Mouse (Mus musculus): ENCODE data around the gene Lef1. TPM values are rescaled to one million over a fixed set of nuclear protein-coding genes. Genes with fewer than 3 reads are reported as not detected.
A peak's percentile ranks its signal among the peaks of the same experiment; 100 is the strongest.

The Lef1 gene
- polyA plus RNA-seq, 1 experiment: not detected

DNA sequence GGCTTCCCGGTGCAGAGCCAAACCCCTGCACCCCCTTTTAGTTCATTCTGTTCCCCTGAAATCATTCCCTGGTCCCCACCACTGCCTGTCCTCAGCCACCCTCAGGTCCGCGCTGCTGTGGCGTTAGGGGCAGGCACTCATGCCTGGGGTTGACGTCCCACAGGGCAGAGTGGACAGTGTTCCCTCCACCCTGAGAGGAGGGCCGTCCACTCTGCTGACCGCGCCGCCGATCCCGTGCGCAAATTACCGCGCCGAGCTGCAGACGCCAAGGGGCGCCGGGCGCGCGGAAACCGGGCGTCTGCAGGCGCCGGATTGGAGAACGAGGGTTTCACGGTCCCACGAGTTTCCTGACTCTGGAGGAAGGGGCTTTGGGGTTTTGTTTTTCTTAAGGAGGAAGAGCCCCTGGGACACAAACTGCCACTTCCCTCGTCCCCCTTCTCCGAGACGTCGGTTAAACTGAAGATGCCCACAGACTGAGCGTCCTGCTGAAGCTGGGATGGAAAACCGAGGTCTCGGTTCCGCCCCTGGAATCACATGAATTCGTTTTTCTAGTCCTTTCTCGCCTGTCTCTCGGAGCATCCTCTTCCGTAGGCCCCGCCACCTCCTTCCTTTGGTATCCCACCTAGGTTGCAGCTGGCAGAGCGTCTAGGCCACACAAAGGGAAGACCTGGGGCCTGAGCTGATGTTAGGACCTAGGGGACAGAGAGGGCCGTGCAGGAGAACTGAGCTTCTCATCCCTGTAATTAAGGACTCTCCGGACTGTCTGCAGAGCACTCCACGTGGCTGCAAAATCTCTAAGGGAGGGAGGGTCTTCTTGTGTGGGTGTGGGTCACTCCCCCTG is 3.6 kb upstream of the Lef1 start:
- Histone ChIP-seq H3K4me1 (ENCODE audit: control insufficient read depth, insufficient read depth, low read length) (no peaks in the 10 kb centered on the region), H3K27ac (ENCODE audit: insufficient read depth, low read depth, low read length) (no peak overlapping the region), H3K4me3 (ENCODE audit: insufficient read depth, low read length) (peak overlapping the region; percentile 52)
- TF ChIP-seq POLR2A (IDR thresholded peaks at IDR 0.05; ENCODE audit: borderline replicate concordance, low read depth, low read length): no peak

- no peak for TF ChIP-seq POLR2A (IDR thresholded peaks at IDR 0.05; ENCODE audit: borderline replicate concordance, low read depth, low read length)
- no peak for TF ChIP-seq CTCF (IDR thresholded peaks at IDR 0.05; ENCODE audit: low read depth, low read length)
Measured at GRCm38 (mm10) chr3:131107301-131108093, 2.8 kb upstream of the Lef1 start.

GRCm38 (mm10) chr3:131108094-131108653 is 2.1 kb upstream of the Lef1 start:
- TF ChIP-seq CTCF (IDR thresholded peaks at IDR 0.05; ENCODE audit: low read depth, low read length): no peak
- TF ChIP-seq POLR2A (IDR thresholded peaks at IDR 0.05; ENCODE audit: borderline replicate concordance, low read depth, low read length): no peak
- Histone ChIP-seq H3K27ac (ENCODE audit: insufficient read depth, low read depth, low read length) (no peak overlapping the region), H3K4me3 (ENCODE audit: insufficient read depth, low read length) (no peak overlapping the region), H3K4me1 (ENCODE audit: control insufficient read depth, insufficient read depth, low read length) (no peaks in the 10 kb centered on the region)

More at GRCm38 (mm10) chr3:131107301-131108093, 2.8 kb upstream of the Lef1 start:
- Histone ChIP-seq H3K4me3 (ENCODE audit: insufficient read depth, low read length) (no peak overlapping the region), H3K27ac (ENCODE audit: insufficient read depth, low read depth, low read length) (no peak overlapping the region), H3K4me1 (ENCODE audit: control insufficient read depth, insufficient read depth, low read length) (no peaks in the 10 kb centered on the region)

GRCm38 (mm10) chr3:131109066-131109685 is 1.1 kb upstream of the Lef1 start:
- TF ChIP-seq CTCF (IDR thresholded peaks at IDR 0.05; ENCODE audit: low read depth, low read length): no peak
- no peak for TF ChIP-seq POLR2A (IDR thresholded peaks at IDR 0.05; ENCODE audit: borderline replicate concordance, low read depth, low read length)
- H3K4me3 ChIP-seq (ENCODE audit: insufficient read depth, low read length): no peak overlapping the region
- H3K4me1 ChIP-seq (ENCODE audit: control insufficient read depth, insufficient read depth, low read length): no peaks in the 10 kb centered on the region
- H3K27ac ChIP-seq (ENCODE audit: insufficient read depth, low read depth, low read length): no peak overlapping the region

GRCm38 (mm10) chr3:131109686-131110070 is 593 bp upstream of the Lef1 start:
- TF ChIP-seq POLR2A (IDR thresholded peaks at IDR 0.05; ENCODE audit: borderline replicate concordance, low read depth, low read length) (no peak), CTCF (IDR thresholded peaks at IDR 0.05; ENCODE audit: low read depth, low read length) (no peak)
- Histone ChIP-seq H3K4me1 (ENCODE audit: control insufficient read depth, insufficient read depth, low read length) (no peaks in the 10 kb centered on the region), H3K27ac (ENCODE audit: insufficient read depth, low read depth, low read length) (no peak overlapping the region), H3K4me3 (ENCODE audit: insufficient read depth, low read length) (no peak overlapping the region)

GRCm38 (mm10) chr3:131111151-131111850 is 1.0 kb downstream of the Lef1 start:
- TF ChIP-seq CTCF (IDR thresholded peaks at IDR 0.05; ENCODE audit: low read depth, low read length) (no peak), POLR2A (IDR thresholded peaks at IDR 0.05; ENCODE audit: borderline replicate concordance, low read depth, low read length) (no peak)
- Histone ChIP-seq H3K27ac (ENCODE audit: insufficient read depth, low read depth, low read length) (no peak overlapping the region), H3K4me3 (ENCODE audit: insufficient read depth, low read length) (peak overlapping the region; percentile 56), H3K4me1 (ENCODE audit: control insufficient read depth, insufficient read depth, low read length) (no peaks in the 10 kb centered on the region)

DNA sequence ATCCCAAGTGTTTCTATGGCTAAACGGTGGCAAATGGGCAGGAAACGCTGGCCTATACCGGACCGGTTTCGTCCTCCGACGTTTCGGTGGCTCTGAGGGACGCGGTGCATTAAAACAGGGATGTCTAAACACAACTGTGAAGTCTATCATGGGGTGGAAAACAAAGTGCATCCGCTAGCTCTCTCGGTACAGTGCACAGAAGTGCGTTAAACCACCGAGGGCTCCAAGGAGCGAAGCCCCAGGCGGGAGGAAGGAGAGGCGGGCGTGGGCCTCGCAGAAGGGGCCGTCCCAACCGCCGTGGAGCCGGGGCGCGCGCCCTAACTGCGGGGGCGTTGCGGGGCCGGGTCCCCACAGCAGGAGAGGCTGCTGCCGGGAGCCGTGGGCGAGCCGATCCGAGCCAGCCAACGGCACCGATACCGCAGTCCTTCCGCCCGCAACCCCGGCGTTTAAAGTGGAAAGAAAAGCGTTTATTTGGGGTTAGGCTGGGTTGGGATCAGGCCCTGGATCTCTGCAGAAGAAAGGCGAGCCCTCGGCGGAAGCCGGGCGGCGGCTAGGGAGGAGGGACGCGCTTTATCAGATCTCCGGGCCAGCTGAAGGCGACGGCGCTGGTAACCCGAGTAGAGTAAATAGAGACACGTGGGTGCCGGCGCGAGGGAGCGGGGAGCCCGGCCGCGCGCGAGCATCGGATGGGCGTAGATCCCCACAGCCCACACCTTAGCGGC is 1.7 kb downstream of the Lef1 start:
- H3K4me1 ChIP-seq (ENCODE audit: control insufficient read depth, insufficient read depth, low read length): no peaks in the 10 kb centered on the region
- H3K27ac ChIP-seq (ENCODE audit: insufficient read depth, low read depth, low read length): no peak overlapping the region
- TF ChIP-seq CTCF (IDR thresholded peaks at IDR 0.05; ENCODE audit: low read depth, low read length) (no peak), POLR2A (IDR thresholded peaks at IDR 0.05; ENCODE audit: borderline replicate concordance, low read depth, low read length) (no peak)
- H3K4me3 ChIP-seq (ENCODE audit: insufficient read depth, low read length): peak overlapping the region; percentile 56

- H3K4me1 ChIP-seq (ENCODE audit: control insufficient read depth, insufficient read depth, low read length): no peaks in the 10 kb centered on the region
- peak overlapping the region; percentile 56 for H3K4me3 ChIP-seq (ENCODE audit: insufficient read depth, low read length)
- no peak overlapping the region for H3K27ac ChIP-seq (ENCODE audit: insufficient read depth, low read depth, low read length)
- TF ChIP-seq POLR2A (IDR thresholded peaks at IDR 0.05; ENCODE audit: borderline replicate concordance, low read depth, low read length) (no peak), CTCF (IDR thresholded peaks at IDR 0.05; ENCODE audit: low read depth, low read length) (no peak)
Measured at GRCm38 (mm10) chr3:131112573-131112955, 2.3 kb downstream of the Lef1 start.

Data from bone marrow macrophage, adult 2 months (primary cell).